Mouse (Mus musculus): ENCODE data around the gene Taf5l. TPM values are rescaled to one million over a fixed set of nuclear protein-coding genes. Genes with fewer than 3 reads are reported as not detected.

Gene Taf5l
- polyA plus RNA-seq, 1 experiment from 2014 or later: 45.9 TPM

DNA sequence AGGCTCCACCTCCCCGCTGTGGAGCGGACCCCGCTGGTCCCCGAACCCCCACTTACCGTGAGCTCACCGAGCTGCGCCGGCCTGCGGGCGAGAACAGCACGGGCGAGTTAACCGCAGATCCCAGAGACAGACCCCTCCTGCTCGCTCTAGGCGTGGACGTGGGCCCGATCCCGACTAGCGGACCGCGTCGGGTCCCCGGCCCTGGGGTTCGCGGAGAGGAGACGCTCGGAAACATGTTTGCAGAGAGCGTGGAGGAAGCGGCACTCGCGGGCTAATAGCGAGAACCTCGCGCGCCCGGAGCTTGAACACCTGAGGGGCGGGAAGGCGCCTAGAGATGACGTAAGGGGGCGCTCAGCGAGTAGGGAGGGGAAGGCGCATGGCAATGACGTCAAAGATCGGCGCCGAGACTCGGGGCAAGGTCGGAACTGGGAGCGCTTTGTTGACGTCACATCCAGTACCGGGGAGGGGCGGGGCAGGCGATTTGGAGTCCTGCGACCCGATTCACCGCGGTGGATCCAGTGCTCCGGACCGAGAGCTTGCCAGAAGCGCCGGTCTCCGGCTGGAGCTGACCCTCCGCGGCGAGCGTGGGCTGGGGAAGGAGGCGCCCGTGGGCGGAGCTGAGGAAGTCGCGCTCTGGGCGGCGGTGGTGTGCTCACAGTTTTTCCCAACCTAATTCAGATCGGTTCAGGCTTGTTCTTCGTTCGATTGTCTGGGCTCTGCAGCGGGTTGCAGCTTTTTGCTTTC is 72.1 kb downstream of the Taf5l start, which contains the start of gene Nup133:
Gene Nup133 (minus strand): TSS at position 324 of the 744 bp plus-strand sequence.
- H3K9me3 ChIP-seq (ENCODE audit: control insufficient read depth, low read length): no peaks in the 10 kb centered on the region
- peak within 1 kb of the TSS; percentile 88 for H3K9ac ChIP-seq (ENCODE audit: low read length)
- H3K4me2 ChIP-seq (ENCODE audit: low read depth, low read length, severe bottlenecking): peak within 1 kb of the TSS; percentile 96
- peak; percentile 88 for ATAC-seq (replicated peaks; ENCODE audit: low FRiP score)
- H3K4me3 ChIP-seq (ENCODE audit: low read depth, low read length): peak within 1 kb of the TSS; percentile 99
- WGBS: 1% methylated on average over 77 of the region's 77 CpGs
- peaks cover 9% of the 10 kb centered on the region; the same call in 1 of the 2 replicates for H3K4me1 ChIP-seq (replicated peaks; ENCODE audit: control insufficient read depth, insufficient read depth, low read length)
- no peaks in the 10 kb centered on the region for H3K27me3 ChIP-seq (ENCODE audit: control insufficient read depth, insufficient read depth, low read length)
- H3K27ac ChIP-seq (ENCODE audit: low read depth, low read length): peak within 1 kb of the TSS; percentile 46; the same call in 1 of the 2 replicates
- peaks cover 2% of the 10 kb centered on the region; the same call in 1 of the 2 replicates for H3K36me3 ChIP-seq (ENCODE audit: control insufficient read depth, insufficient read depth, low read length)
- peak; percentile 100 for DNase-seq (ENCODE audit: low spot score)

MicroRNA genes within 50 kb of the gene (microRNA counts, 519-probe panel; counts per million panel counts)
- microRNA mmu-miR-1967: 31.2 counts per million

Small RNA genes within 50 kb of the gene (microRNA-seq; reads per million reads assigned to microRNA genes)
- gene Mir1967 (ENCODE audit: insufficient number of aligned reads): not detected

Other genes with a start within 250 kb of the Taf5l start
- 70.2 and 75.9 TPM in 2 replicates for gene Rab4a, start 215.4 kb downstream of the Taf5l start, polyA plus RNA-seq (2014; fragmentation: Nextera tagmentation; extraction: Ambion mirVana)
- gene Ccsap, start 161.2 kb downstream of the Taf5l start, polyA plus RNA-seq (2014; fragmentation: Nextera tagmentation; extraction: Ambion mirVana): 10.0 and 10.4 TPM in 2 replicates
- gene Acta1, start 126.6 kb downstream of the Taf5l start, polyA plus RNA-seq (2014; fragmentation: Nextera tagmentation; extraction: Ambion mirVana): 0.56 and 0.68 TPM in 2 replicates
- gene Nup133, start 72.1 kb downstream of the Taf5l start, polyA plus RNA-seq (2014; fragmentation: Nextera tagmentation; extraction: Ambion mirVana): 60.6 and 66.8 TPM in 2 replicates
- gene Abcb10, start 38.3 kb downstream of the Taf5l start, polyA plus RNA-seq (2014; fragmentation: Nextera tagmentation; extraction: Ambion mirVana): 24.2 and 24.3 TPM in 2 replicates
- gene Urb2, start 111 bp upstream of the Taf5l start, polyA plus RNA-seq (2014; fragmentation: Nextera tagmentation; extraction: Ambion mirVana): 9.6 and 10.7 TPM in 2 replicates
- gene Galnt2, start 210.0 kb upstream of the Taf5l start, polyA plus RNA-seq (2014; fragmentation: Nextera tagmentation; extraction: Ambion mirVana): 81.6 and 83.7 TPM in 2 replicates